Mouse (Mus musculus) stomach, embryonic 15.5 days (tissue): ENCODE data around the gene Ppfia1. TPM values are rescaled to one million over a fixed set of nuclear protein-coding genes. Genes with fewer than 3 reads are reported as not detected.

Experiments
- ATAC-seq: fragments of 200-750 bp; cut with Nextera tagmentation; 2 replicates; pipeline ENCODE4 v1.8.0; 2017; ENCODE audit warnings: low read depth, moderate number of reproducible peaks, moderate TSS enrichment; ENCODE audit not compliant: insufficient read depth, low FRiP score
- H3K27ac ChIP-seq: fragments of 300-500 bp; sonication (generic); 2 replicates; pipeline ENCODE4 v1.5.1; 2015; ENCODE audit warnings: mild to moderate bottlenecking, inconsistent platforms
- H3K27me3 ChIP-seq: fragments of 300-500 bp; sonication (generic); replicated peaks from 2 replicates; pipeline ENCODE4 v1.6.1; 2015; ENCODE audit warnings: inconsistent platforms
- H3K36me3 ChIP-seq: fragments of 300-500 bp; sonication (generic); 2 replicates; pipeline ENCODE4 v1.6.1; 2015; ENCODE audit warnings: inconsistent platforms
- H3K4me1 ChIP-seq: fragments of 300-500 bp; sonication (generic); 2 replicates; pipeline ENCODE4 v1.6.1; 2015; ENCODE audit warnings: inconsistent platforms
- H3K4me2 ChIP-seq: fragments of 300-500 bp; sonication (generic); 2 replicates; pipeline ENCODE4 v1.6.1; 2015; ENCODE audit warnings: mild to moderate bottlenecking, inconsistent platforms
- H3K4me3 ChIP-seq: fragments of 300-500 bp; sonication (generic); replicated peaks from 2 replicates; pipeline ENCODE4 v1.5.1; 2015; ENCODE audit warnings: inconsistent platforms
- H3K9ac ChIP-seq: fragments of 300-500 bp; sonication (generic); 2 replicates; pipeline ENCODE4 v1.6.1; 2015; ENCODE audit warnings: inconsistent platforms
- H3K9me3 ChIP-seq: fragments of 300-500 bp; sonication (generic); 2 replicates; pipeline ENCODE4 v1.6.1; 2016; ENCODE audit warnings: inconsistent platforms
- WGBS: fragments of 180-500 bp; shearing (Covaris S2); methylation state at CpG from one replicate; pipeline ENCODE4 v1.1.7; 2015; 5-methylcytosine and 5-hydroxymethylcytosine counted together
- polyA plus RNA-seq: library from polyadenylated mRNA; unstranded; fragments of >200 nt; fragmentation: Nextera tagmentation; extraction: Ambion mirVana; gene quantifications from 2 replicates; pipeline ENCODE4 v1.2.1, GENCODE M21; 2015

Ppfia1 gene
- polyA plus RNA-seq, 1 experiment from 2014 or later: 35.2 TPM

GRCm38 (mm10) chr7:144569428-144569827 lies 15.9 kb upstream of the Ppfia1 start:
- no peak overlapping the region for H3K4me2 ChIP-seq
- H3K27ac ChIP-seq: peak overlapping the region; percentile 31; the same call in 1 of the 2 replicates
- no peak overlapping the region for H3K9ac ChIP-seq
- ATAC-seq: no peak
- H3K9me3 ChIP-seq: no peaks in the 10 kb centered on the region
- no peak overlapping the region for H3K4me3 ChIP-seq
- H3K27me3 ChIP-seq: no peaks in the 10 kb centered on the region
- WGBS: 48% methylated on average over 7 of the region's 7 CpGs
- H3K36me3 ChIP-seq: no peaks in the 10 kb centered on the region
- no peaks in the 10 kb centered on the region for H3K4me1 ChIP-seq

DNA sequence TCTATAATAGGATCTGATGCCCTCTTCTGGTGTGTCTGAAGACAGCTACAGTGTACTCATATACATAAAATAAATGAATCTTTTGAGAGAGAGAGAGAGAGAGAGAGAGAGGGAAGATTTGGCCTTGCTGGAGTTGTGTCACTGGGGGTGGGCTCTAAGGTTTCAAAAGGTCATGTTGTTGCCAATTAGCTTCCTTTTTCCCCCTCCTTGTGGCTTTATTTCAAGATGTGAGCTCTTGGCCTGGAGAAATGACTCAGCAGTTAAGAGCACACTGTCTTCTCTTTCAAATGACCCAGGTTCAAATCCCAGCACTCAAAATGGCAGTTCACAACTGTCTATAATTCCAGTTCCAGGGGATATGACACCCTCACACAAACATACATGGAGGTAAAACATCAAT lies 14.6 kb upstream of the Ppfia1 start:
- H3K9me3 ChIP-seq: no peaks in the 10 kb centered on the region
- no peak overlapping the region for H3K4me2 ChIP-seq
- no peak overlapping the region for H3K9ac ChIP-seq
- no peak overlapping the region for H3K4me3 ChIP-seq
- H3K27me3 ChIP-seq: no peaks in the 10 kb centered on the region
- H3K36me3 ChIP-seq: no peaks in the 10 kb centered on the region
- H3K27ac ChIP-seq: no peak overlapping the region
- H3K4me1 ChIP-seq: no peaks in the 10 kb centered on the region
- no peak for ATAC-seq

GRCm38 (mm10) chr7:144566921-144567682 lies 13.6 kb upstream of the Ppfia1 start:
- H3K36me3 ChIP-seq: no peaks in the 10 kb centered on the region
- ATAC-seq: no peak
- 68% methylated on average over 3 of the region's 3 CpGs for WGBS
- no peak overlapping the region for H3K4me2 ChIP-seq
- H3K27ac ChIP-seq: no peak overlapping the region
- no peaks in the 10 kb centered on the region for H3K27me3 ChIP-seq
- H3K9me3 ChIP-seq: no peaks in the 10 kb centered on the region
- no peaks in the 10 kb centered on the region for H3K4me1 ChIP-seq
- H3K4me3 ChIP-seq: no peak overlapping the region
- no peak overlapping the region for H3K9ac ChIP-seq

- no peaks in the 10 kb centered on the region for H3K9me3 ChIP-seq
- no peaks in the 10 kb centered on the region for H3K27me3 ChIP-seq
- no peak overlapping the region for H3K4me3 ChIP-seq
- no peak overlapping the region for H3K9ac ChIP-seq
- no peak overlapping the region for H3K4me2 ChIP-seq
- no peak; the same call in 1 of the 2 replicates for ATAC-seq
- H3K27ac ChIP-seq: no peak overlapping the region
- no peaks in the 10 kb centered on the region for H3K4me1 ChIP-seq
- H3K36me3 ChIP-seq: no peaks in the 10 kb centered on the region
- 48% methylated on average over 9 of the region's 9 CpGs for WGBS
Measured at GRCm38 (mm10) chr7:144563456-144564155, 10.1 kb upstream of the Ppfia1 start.

GRCm38 (mm10) chr7:144562016-144562415 lies 8.5 kb upstream of the Ppfia1 start:
- H3K9me3 ChIP-seq: no peaks in the 10 kb centered on the region
- 10% methylated on average over 3 of the region's 3 CpGs for WGBS

GRCm38 (mm10) chr7:144560594-144560993 lies 7.1 kb upstream of the Ppfia1 start:
- no peak for ATAC-seq
- H3K36me3 ChIP-seq: no peaks in the 10 kb centered on the region
- no peak overlapping the region for H3K9ac ChIP-seq
- 85% methylated on average over 4 of the region's 4 CpGs for WGBS
- no peak overlapping the region for H3K4me2 ChIP-seq
- H3K27me3 ChIP-seq: no peaks in the 10 kb centered on the region
- H3K4me3 ChIP-seq: no peak overlapping the region
- H3K27ac ChIP-seq: no peak overlapping the region
- no peaks in the 10 kb centered on the region for H3K4me1 ChIP-seq
- no peaks in the 10 kb centered on the region for H3K9me3 ChIP-seq

More at GRCm38 (mm10) chr7:144562016-144562415, 8.5 kb upstream of the Ppfia1 start:
- ATAC-seq: no peak
- H3K4me2 ChIP-seq: no peak overlapping the region
- no peak overlapping the region for H3K27ac ChIP-seq
- no peaks in the 10 kb centered on the region for H3K27me3 ChIP-seq
- H3K4me3 ChIP-seq: no peak overlapping the region
- H3K36me3 ChIP-seq: no peaks in the 10 kb centered on the region
- no peaks in the 10 kb centered on the region for H3K4me1 ChIP-seq
- H3K9ac ChIP-seq: no peak overlapping the region

DNA sequence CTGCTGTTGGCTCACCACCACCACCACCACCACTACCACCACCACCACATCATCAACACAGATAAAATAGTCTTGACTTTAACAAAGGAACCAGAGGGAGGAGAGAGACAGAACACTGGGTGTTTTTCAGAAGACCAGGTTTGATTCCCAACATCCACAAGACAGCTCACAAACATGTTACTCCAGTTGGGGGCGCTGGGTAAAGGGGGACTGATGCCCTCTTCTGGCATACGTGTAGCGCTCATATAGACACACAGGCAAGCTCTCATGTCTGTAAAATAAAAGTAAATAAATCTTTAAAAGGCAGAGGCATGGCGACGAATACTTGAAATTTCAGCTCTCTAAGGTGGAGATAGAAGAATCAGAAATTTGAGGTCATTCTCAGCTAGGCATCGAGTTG lies 5.0 kb upstream of the Ppfia1 start:
- no peak overlapping the region for H3K27ac ChIP-seq
- H3K4me1 ChIP-seq: no peaks in the 10 kb centered on the region
- no peak for ATAC-seq
- H3K27me3 ChIP-seq: no peaks in the 10 kb centered on the region; the same call in 1 of the 2 replicates
- H3K9ac ChIP-seq: no peak overlapping the region
- no peak overlapping the region for H3K4me3 ChIP-seq
- no peak overlapping the region for H3K4me2 ChIP-seq
- WGBS: 51% methylated on average over 6 of the region's 6 CpGs
- H3K9me3 ChIP-seq: no peaks in the 10 kb centered on the region
- H3K36me3 ChIP-seq: no peaks in the 10 kb centered on the region

GRCm38 (mm10) chr7:144554123-144554472 lies 569 bp upstream of the Ppfia1 start:
- no peaks in the 10 kb centered on the region; the same call in 1 of the 2 replicates for H3K27me3 ChIP-seq
- H3K4me2 ChIP-seq: peak overlapping the region; percentile 83
- peak overlapping the region; percentile 43; the same call in 1 of the 2 replicates for H3K9ac ChIP-seq
- H3K27ac ChIP-seq: peak overlapping the region; percentile 49; the same call in 1 of the 2 replicates
- ATAC-seq: no peak
- peaks cover 15% of the 10 kb centered on the region; the same call in 1 of the 2 replicates for H3K36me3 ChIP-seq
- H3K4me3 ChIP-seq: peak overlapping the region; percentile 93
- H3K4me1 ChIP-seq: peaks cover 11% of the 10 kb centered on the region
- H3K9me3 ChIP-seq: no peaks in the 10 kb centered on the region
- WGBS: 27% methylated on average over 8 of the region's 8 CpGs

DNA sequence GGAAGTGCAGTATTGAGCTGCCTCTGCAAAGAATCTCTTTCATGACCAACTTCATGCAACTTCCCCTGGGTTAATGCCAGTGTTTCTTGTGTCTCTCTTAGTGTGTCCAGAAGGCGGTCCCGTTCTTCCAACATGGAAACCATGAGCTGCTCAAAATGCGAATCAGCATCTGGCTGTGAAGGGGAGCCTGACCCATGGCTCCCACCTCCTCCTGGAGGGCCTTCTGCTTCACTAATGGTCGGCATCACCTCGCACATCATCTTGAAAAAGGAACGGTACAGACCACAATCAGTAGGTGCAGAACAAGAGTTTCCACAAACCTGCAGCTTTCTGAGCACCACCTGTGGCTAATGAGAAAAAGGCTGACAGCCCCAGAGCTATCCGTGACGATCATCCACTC lies 1.3 kb downstream of the Ppfia1 start:
- Histone ChIP-seq H3K4me3 (no peak overlapping the region; the same call in 1 of the 2 replicates), H3K9ac (peak overlapping the region; percentile 90), H3K27me3 (no peaks in the 10 kb centered on the region; the same call in 1 of the 2 replicates), H3K4me2 (peak overlapping the region; percentile 75), H3K36me3 (peaks cover 19% of the 10 kb centered on the region; the same call in 1 of the 2 replicates), H3K4me1 (peaks cover 11% of the 10 kb centered on the region), H3K9me3 (no peaks in the 10 kb centered on the region), H3K27ac (no peak overlapping the region)
- 83% methylated on average over 8 of the region's 8 CpGs for whole genome bisulfite sequencing
- ATAC-seq: no peak

GRCm38 (mm10) chr7:144550811-144551210 lies 2.7 kb downstream of the Ppfia1 start:
- 45% methylated on average over 1 of the region's 1 CpGs for WGBS
- Histone ChIP-seq H3K4me1 (peaks cover 11% of the 10 kb centered on the region), H3K36me3 (peaks cover 22% of the 10 kb centered on the region; the same call in 1 of the 2 replicates), H3K4me2 (no peak overlapping the region), H3K9ac (no peak overlapping the region), H3K27me3 (no peaks in the 10 kb centered on the region; the same call in 1 of the 2 replicates), H3K9me3 (no peaks in the 10 kb centered on the region), H3K27ac (no peak overlapping the region), H3K4me3 (no peak overlapping the region)
- no peak for ATAC-seq

GRCm38 (mm10) chr7:144549904-144550566 lies 3.5 kb downstream of the Ppfia1 start:
- no peaks in the 10 kb centered on the region; the same call in 1 of the 2 replicates for H3K27me3 ChIP-seq
- H3K4me3 ChIP-seq: no peak overlapping the region
- H3K4me2 ChIP-seq: no peak overlapping the region
- no peak overlapping the region for H3K9ac ChIP-seq
- H3K36me3 ChIP-seq: peaks cover 22% of the 10 kb centered on the region; the same call in 1 of the 2 replicates
- H3K9me3 ChIP-seq: no peaks in the 10 kb centered on the region
- ATAC-seq: no peak
- no peak overlapping the region for H3K27ac ChIP-seq
- H3K4me1 ChIP-seq: peaks cover 11% of the 10 kb centered on the region
- WGBS: 94% methylated on average over 2 of the region's 2 CpGs

DNA sequence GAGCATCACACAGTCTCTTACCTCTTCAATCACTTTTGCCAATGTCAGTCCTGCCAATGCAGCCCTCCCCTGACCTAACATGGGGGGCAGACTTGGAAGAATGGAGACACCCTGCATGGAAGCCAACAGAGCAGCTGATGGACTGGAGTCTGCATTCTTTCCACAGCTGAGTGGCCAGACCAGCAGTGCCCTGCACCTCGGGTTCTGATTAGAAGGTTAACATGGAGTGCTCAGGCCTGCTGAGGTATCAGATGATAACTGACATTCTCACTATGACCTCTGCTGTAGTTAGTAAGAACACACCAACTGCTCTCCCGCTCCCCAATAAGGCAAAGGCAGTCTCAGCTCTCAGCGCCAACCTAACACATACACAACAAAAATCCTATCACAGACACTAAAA lies 8.3 kb downstream of the Ppfia1 start:
- Histone ChIP-seq H3K36me3 (peaks cover 13% of the 10 kb centered on the region; the same call in 1 of the 2 replicates), H3K4me2 (no peak overlapping the region), H3K4me1 (no peaks in the 10 kb centered on the region), H3K9ac (no peak overlapping the region), H3K4me3 (no peak overlapping the region), H3K27ac (no peak overlapping the region), H3K9me3 (no peaks in the 10 kb centered on the region), H3K27me3 (no peaks in the 10 kb centered on the region)
- no peak for ATAC-seq
- WGBS: 93% methylated on average over 3 of the region's 3 CpGs
